Mouse (Mus musculus): ENCODE measurements at regions not wholly inside any gene's neighbourhood (a gene's known extent, or its start where the extent isn't known, plus 50 kb on each side); places are given as distances from the start of the nearest gene placed in this dataset.

GRCm38 (mm10) chr6:31339122-31339947 is 59.2 kb upstream of the Mkln1 start:
- no peaks in the 10 kb centered on the region for H3K36me3 ChIP-seq (replicated peaks; ENCODE audit: control insufficient read depth, insufficient read depth, low read depth, low read length)
- WGBS: 57% methylated on average over 13 of the region's 13 CpGs

DNA sequence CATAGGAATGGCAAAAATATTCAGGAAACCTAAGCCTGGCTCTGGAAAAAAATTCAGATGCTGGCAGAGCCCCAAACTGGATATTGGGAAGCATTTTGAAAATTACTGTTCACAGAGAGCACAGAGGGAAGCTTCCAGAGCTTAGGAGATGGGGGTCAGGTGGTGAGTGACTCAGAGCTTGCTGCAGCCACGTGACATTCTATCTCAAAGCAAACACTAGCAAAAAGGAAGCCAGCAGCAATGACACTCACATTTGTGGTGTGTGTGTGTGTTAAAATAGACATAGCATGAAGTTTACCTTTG is 58.6 kb upstream of the Mkln1 start:
- Histone ChIP-seq H3K4me1 (ENCODE audit: control insufficient read depth, insufficient read depth, low read length) (no peaks in the 10 kb centered on the region; the same call in 1 of the 2 replicates), H3K27me3 (ENCODE audit: control insufficient read depth, insufficient read depth, low read length) (no peaks in the 10 kb centered on the region), H3K4me3 (ENCODE audit: low read depth, low read length) (no peak overlapping the region), H3K27ac (replicated peaks; ENCODE audit: low read depth, low read length) (no peak overlapping the region), H3K4me2 (ENCODE audit: low read depth, low read length) (no peak overlapping the region), H3K9me3 (replicated peaks; ENCODE audit: control insufficient read depth, low read length) (no peaks in the 10 kb centered on the region), H3K9ac (replicated peaks; ENCODE audit: low read length) (no peak overlapping the region), H3K36me3 (replicated peaks; ENCODE audit: control insufficient read depth, insufficient read depth, low read depth, low read length) (no peaks in the 10 kb centered on the region)
- ATAC-seq (replicated peaks; ENCODE audit: insufficient number of reproducible peaks, low FRiP score, low TSS enrichment, low read depth) (no peak), DNase-seq (ENCODE audit: low spot score) (no peak)
- 48% methylated on average over 1 of the region's 1 CpGs for WGBS

More at GRCm38 (mm10) chr6:31339122-31339947, 59.2 kb upstream of the Mkln1 start:
- Histone ChIP-seq H3K4me2 (ENCODE audit: low read depth, low read length) (no peak overlapping the region), H3K4me1 (ENCODE audit: control insufficient read depth, insufficient read depth, low read length) (no peaks in the 10 kb centered on the region; the same call in 1 of the 2 replicates), H3K27me3 (ENCODE audit: control insufficient read depth, insufficient read depth, low read length) (no peaks in the 10 kb centered on the region), H3K4me3 (ENCODE audit: low read depth, low read length) (no peak overlapping the region), H3K9me3 (replicated peaks; ENCODE audit: control insufficient read depth, low read length) (no peaks in the 10 kb centered on the region), H3K27ac (replicated peaks; ENCODE audit: low read depth, low read length) (no peak overlapping the region), H3K9ac (replicated peaks; ENCODE audit: low read length) (no peak overlapping the region)
- no peak for ATAC-seq (replicated peaks; ENCODE audit: insufficient number of reproducible peaks, low FRiP score, low TSS enrichment, low read depth)
- peak; percentile 38 for DNase-seq (ENCODE audit: low spot score)

DNA sequence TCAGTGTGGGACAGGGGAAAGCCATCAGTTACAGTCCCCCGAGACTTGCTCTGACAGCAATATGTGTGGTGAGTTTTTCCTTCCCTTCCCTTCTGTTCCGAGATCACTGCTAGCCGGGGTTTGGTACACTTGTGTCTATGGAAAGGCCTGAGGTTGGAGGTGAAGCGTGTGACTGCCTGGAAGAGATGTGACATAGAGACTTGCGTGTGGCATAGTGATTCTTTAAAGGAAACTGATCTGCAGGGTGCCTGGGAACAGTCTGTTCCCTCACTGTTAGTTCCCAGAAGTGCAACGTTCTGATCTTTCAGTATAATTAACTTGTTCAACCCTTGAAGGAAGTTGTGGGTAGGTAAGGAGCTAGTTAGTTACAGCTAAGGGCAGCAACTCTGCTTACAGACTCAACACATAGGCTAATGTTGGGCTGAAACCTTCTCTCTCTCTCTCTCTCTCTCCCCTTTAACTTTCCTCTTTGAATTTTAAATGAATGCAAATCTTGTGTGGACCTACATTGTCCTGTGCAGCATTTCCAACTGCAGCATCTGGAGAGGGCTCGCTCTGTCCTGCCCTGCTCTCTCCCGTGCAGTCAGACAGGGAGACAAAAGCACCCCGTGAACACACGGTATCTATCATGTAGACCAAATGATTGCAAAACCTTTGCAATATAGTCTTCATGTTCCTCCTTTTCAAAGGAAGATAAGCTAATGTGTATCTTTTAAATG is 53.0 kb upstream of the Mkln1 start:
- no peak overlapping the region for H3K4me2 ChIP-seq (ENCODE audit: low read depth, low read length)
- no peaks in the 10 kb centered on the region for H3K36me3 ChIP-seq (replicated peaks; ENCODE audit: control insufficient read depth, insufficient read depth, low read depth, low read length)
- H3K4me1 ChIP-seq (ENCODE audit: control insufficient read depth, insufficient read depth, low read length): no peaks in the 10 kb centered on the region
- 68% methylated on average over 10 of the region's 10 CpGs for WGBS
- no peak overlapping the region for H3K27ac ChIP-seq (replicated peaks; ENCODE audit: low read depth, low read length)
- no peak overlapping the region for H3K4me3 ChIP-seq (ENCODE audit: low read depth, low read length)
- H3K9me3 ChIP-seq (replicated peaks; ENCODE audit: control insufficient read depth, low read length): no peaks in the 10 kb centered on the region
- ATAC-seq (replicated peaks; ENCODE audit: insufficient number of reproducible peaks, low FRiP score, low TSS enrichment, low read depth) (no peak), DNase-seq (ENCODE audit: low spot score) (no peak)
- H3K9ac ChIP-seq (replicated peaks; ENCODE audit: low read length): no peak overlapping the region
- H3K27me3 ChIP-seq (ENCODE audit: control insufficient read depth, insufficient read depth, low read length): no peaks in the 10 kb centered on the region

DNA sequence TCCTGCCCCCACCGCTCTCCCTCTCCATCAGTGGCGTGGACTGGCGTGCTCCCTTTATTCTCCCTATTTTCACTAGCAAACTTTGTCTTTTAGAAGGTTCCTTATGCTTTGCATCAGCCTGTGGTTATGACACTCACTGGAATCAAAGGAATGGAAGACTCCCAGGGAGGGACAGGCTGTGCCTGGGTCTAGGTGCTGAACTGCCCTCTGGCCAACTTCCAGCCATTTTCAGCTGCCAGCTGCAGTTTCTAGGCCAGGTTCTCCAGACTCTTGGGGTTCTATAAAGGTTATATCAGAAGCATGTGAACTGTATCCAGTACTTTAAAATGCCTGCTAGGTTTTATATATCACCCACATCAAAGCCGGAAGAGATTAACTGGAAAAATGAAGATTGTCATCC is 50.2 kb upstream of the Mkln1 start:
- Histone ChIP-seq H3K4me1 (ENCODE audit: control insufficient read depth, insufficient read depth, low read length) (no peaks in the 10 kb centered on the region), H3K4me2 (ENCODE audit: low read depth, low read length) (no peak overlapping the region), H3K27me3 (ENCODE audit: control insufficient read depth, insufficient read depth, low read length) (no peaks in the 10 kb centered on the region), H3K36me3 (replicated peaks; ENCODE audit: control insufficient read depth, insufficient read depth, low read depth, low read length) (no peaks in the 10 kb centered on the region), H3K9ac (replicated peaks; ENCODE audit: low read length) (no peak overlapping the region), H3K9me3 (replicated peaks; ENCODE audit: control insufficient read depth, low read length) (no peaks in the 10 kb centered on the region), H3K4me3 (ENCODE audit: low read depth, low read length) (no peak overlapping the region), H3K27ac (replicated peaks; ENCODE audit: low read depth, low read length) (no peak overlapping the region)
- 95% methylated on average over 4 of the region's 4 CpGs for WGBS
- ATAC-seq (replicated peaks; ENCODE audit: insufficient number of reproducible peaks, low FRiP score, low TSS enrichment, low read depth) (no peak), DNase-seq (ENCODE audit: low spot score) (no peak)

MicroRNAs in the stretch of these regions (microRNA counts, 519-probe panel; counts per million panel counts)
- 3,168 counts per million, percentile 42 among the panel's probes with 10 or more counts for microRNA mmu-miR-29a

Small RNAs in the stretch of these regions (microRNA-seq; reads per million reads assigned to microRNA genes)
- gene Mir29a (ENCODE audit: borderline number of aligned reads) (76.2 reads per million, percentile 37 among the genes with 10 or more reads in this experiment), gene Mir29b-1 (ENCODE audit: borderline number of aligned reads) (1.9 reads per million)
